Mouse (Mus musculus) cerebellum, postnatal 10 days (tissue): ENCODE results near the gene Kel.

Source experiments
- DNase-seq, 2 experiments: peaks; one replicate each; pipeline ENCODE4 v3.0.0; 2021; ENCODE audit warnings: mixed read lengths in 2 of 2

The Kel gene

DNA sequence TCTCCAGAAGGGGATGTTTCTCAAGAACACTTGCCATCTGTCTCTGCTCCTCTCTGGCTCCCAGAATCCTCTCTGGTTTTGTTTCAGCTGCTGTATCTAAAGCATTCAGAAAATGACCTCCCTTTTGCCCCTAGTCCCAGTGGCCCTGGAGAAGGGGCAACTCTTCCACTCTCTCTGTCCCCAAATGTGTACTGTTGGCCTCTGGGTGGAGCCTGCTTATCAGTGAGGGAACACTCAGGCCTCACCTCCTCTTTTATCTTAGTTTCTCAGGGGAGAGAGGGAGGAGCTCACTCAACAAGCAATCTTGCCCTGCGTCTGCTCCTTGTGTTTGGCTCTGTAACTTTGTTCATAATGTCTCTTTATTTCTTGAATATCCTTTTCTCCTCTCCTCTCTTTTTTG, at the start of gene Kel:
Kel (minus strand) TSS at position 217 of the 400 bp plus-strand sequence.
- DNase-seq, result no peak

DNA sequence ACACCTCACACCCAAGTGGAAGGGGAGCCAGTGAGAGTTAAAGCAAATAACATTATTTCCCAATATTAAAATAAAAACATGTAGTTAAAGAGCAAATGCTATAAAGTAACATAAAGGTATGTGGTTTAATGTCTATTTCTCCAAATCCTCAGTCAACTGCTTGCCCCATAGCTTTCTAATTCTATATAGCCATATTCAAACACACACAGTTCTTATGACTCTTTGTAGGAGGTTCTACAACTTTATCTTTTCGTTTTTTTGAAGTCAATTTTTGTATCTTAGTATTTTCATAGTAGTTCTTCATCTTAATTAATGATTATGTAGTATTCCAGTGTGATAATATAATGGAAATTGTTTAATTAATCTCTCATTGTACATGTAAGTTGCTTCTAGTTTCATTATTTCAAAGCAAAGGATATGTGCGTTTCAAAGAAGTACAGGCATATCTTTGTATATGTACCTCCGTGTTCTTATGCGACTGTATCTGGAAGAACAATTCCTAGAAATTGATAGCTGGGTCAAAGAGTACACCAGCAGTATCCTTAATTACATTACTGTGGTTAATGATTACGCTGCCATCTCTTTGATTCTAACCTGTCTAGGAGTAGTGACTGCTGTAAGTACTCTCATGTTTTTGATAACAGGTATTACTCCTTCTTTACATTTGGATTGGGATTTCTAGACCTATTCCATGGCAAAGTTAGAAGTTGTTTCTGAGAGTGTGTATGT, 40.7 kb upstream of the Kel start:
- no peak for DNase-seq

DNA sequence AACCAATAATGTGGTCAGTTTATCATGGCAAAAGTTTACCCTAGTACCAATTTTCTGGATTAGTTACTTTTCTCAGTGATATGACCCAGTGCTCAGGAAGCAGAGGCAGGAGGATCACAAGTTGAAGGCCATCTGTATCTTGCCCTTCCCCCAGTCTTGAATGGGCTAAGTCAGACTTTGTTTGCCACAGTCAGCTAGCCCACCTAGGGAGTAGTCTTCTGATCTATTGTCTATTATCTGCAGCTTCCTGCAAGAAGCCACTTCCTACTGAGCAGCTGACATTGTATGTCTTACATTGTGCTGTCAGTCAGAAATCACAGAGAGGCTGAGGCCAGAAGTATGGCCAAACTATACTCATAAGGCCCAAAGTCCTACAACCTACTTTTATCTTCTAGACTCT, 37.0 kb upstream of the Kel start:
- no peak for DNase-seq

DNA sequence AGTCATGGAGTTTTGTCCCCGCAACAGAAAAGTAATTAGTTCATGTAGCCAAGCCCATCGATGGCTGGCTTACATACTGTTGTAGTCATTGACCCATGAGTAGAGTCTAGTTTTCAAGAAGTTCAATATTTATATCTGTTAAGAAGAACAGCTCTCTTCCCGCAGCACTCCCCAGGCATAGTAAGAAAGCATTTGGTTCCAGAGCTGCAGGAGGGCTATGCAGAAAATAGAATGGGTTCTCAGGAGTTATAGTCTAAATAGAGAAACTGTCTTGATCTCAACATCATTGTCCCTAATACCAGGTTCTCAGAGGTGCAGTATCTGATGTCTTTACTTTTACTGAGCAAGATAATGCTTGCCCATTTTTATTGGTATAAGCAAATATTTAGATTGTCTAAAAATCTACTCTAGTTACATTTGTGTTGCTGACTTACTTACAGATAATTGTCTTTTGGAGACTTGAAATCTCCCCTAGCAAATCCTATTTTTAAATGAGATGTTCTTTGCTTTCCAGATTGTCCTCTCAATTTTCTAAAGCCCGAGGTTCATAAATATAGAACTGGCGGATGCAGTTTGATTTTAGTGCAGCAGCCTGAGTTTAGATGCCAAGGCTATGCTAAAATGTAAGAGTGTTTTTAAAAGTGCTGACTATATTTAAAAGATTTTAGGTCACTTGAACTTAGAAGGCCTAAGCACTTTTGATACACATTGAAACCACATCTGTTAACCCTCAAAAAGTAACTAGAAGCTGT, 30.8 kb upstream of the Kel start:
- DNase-seq, result no peak

DNA sequence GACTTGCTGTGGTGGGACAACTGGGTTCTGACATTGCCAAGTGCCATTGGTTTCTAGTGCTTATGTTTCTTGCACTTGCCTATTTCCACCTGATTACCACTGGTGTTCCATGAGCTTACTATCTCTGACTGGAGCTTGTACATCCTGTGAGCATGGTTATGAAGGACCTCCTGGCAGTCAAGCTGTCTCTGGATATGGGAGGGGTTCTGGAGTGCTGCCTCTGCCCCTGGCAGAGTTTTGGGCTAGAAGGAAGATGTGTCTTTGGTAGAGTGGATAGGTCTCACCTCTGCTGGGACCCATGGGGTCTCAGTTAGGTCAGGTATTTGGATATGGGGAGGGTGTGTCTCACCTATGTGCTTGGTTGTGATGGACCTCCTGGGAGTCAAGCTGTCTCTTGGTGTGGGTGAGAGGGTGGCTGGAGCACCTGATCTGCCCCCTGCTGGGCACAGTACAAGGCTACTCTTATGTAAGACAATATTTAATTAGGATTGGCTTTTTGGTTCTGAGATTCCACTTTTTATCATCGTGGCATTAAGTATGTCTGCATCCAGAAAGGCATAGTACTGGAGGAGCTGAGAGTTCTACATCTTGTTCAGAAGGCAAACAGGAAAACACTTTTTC, 24.0 kb upstream of the Kel start:
- peak in 1 of 2 experiments; percentile 2 for DNase-seq

DNA sequence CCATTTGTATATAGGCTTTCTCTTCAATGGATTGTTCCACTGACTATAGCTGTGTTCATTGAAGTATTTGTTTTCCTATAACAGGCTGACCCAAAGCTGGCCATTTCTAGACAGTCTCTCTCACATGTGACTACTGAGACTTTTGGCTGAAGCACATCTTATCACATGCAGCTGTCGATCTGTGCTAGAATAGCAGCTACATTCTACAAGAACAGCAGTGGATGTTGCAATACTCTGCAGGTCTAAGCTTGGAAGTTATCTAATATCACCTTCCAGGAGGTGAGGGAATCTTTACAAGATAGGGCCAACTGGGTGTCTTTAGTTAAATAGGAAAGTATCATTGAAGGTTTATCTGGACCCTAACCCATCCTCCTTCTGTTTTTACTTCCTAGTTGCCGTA, 17.3 kb upstream of the Kel start:
- DNase-seq, result no peak

DNA sequence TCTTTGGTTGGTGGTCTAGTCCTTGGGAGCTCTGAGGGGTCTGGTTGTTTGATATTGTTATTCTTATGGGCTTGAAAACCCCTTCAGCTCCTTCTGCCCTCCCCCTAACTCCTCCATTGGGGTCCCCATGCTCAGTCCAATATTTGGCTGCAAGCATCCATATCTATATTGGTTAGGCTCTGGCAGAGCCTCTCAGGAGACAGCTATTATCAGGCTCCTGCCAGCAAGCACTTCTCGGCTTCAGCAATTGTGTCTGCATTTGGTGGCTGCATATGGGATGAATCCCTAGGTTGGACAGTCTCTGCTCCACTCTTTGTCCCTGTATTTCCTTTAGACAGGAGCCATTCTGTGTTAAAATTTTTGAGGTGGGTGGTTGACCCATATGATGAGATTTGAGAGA, 6.1 kb upstream of the Kel start:
- DNase-seq, result no peak

DNA sequence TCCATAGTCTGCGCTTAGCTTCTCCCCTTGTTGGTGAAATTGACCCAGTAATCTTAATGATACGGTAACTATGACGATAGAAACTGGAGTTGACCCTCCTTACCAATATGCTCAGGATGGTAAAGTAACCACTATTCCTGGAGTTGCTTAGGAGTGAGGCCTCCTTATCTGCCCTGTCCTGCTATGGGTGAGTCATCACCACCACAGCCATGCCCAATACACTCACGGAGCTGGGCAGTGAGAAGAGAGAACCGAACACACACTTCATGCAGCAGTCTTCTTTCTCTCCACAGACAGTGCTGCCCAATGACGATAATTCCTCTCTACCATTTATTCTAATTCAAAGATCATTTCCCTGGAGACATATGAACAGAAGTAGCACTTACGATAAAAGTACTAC, 2.1 kb upstream of the Kel start:
- DNase-seq, result no peak

DNA sequence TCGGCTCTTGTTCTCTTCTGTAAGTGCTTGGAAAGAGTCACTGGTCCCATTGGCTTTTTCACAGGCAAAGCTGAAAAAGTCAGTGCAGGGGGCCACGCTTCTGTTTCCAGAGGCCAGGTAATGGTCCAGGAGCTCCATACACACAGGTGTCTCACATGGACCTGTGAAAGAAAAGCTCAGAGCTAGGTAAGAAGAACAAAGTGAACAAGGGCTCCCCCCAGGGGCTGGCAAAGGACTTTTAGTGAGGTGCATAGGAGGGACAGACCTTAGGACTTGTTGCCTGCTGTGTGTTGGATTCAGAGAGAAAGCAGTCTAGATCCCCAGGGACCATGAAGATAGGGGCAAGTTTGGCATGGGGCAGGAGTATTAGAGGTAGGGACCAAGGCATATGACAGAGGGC, 1.2 kb downstream of the Kel start:
- no peak for DNase-seq

DNA sequence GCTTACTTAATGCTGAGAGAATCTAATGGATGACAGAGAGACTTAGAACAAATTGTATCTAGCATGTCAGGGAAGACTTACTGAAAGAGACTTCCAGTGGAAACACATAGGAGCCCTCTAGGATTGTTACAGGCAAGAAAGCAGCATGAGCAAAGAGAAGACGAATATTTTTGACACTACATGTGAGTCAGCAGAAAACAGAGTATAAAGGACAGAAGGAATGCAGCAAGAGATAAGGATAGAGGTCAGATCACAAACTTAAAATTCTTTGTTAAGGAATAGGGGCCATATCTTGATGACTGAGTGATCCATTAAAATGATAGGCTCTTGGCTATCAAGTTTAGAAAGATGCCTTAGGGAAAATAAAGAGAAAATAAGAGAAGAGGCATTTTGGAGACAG, 2.9 kb downstream of the Kel start:
- DNase-seq, result no peak

DNA sequence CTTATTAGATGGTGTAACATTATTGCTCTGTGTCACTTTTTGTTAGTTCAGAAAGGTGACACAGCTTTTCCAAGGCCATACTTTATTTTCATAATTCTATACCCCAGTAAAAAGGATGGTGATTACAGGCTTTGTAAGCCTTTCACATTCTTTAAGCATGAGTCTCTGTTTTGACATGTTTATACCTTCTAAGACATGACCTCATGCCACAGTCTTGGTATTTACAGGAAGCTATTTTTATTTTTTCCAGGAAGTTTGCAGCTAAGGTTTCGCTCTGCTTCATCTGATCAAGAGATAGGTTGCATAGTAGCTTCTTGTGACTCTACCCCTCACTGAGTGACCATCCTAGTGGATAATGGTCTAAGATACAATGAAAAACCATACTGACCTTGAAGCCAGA, 9.7 kb downstream of the Kel start:
- DNase-seq, result no peak

DNA sequence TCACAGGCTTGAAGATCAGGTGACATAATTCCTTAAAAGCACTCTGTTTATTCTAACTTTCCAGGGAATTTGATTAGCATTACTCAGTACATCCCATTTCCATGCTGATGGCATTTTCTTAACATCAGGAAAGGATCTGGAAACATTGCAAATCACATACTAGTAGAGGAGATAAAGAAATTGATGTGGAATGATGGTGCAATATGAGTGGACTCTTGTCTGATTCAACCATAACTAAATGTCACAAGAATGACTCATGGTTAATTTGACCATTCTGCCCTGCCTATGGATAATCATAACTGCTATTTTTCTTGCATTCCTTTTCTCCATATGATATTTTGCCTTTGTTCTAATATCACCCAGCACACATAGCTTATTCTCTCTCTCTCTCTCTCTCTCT, 11.9 kb downstream of the Kel start:
- no peak for DNase-seq

DNA sequence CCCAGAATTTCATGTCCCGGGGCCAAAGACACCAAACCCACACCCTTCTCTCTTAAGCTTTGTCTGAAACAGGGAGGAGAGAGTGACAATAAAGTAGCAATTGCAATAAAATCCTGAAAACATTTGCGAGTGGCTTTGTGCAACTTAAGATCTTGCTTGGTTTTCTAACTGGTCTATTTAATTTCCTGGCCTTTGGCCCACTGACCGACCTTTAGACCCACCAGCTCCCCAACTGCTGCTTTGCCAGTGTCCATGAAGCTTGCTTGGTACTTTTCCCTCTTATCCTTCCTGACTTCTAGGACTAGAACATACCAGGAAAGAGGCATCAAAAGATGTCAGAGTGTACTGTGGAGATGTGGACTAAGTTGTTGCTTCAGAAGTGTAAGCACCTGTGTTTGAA, 18.5 kb downstream of the Kel start:
- no peak for DNase-seq

DNA sequence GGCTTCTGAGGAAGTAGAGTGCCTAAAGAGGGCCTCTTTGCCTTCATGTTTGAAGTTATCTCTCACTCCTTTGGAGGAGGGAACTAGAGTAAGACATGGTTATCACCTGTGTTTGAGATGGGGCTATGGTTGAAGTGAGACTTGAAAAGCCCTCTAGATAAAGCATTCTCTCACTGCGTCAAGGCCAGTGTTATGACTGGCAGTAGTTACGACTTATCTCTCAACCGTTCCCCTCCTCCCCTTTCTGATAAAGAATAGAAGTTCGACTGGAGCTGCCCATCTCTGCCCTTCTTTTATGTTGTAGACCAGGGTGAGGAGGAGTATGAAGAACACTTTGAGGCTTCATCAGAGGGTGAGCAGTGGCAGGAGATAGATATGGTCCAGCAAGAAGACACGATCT, 19.2 kb downstream of the Kel start:
- DNase-seq, result no peak

DNA sequence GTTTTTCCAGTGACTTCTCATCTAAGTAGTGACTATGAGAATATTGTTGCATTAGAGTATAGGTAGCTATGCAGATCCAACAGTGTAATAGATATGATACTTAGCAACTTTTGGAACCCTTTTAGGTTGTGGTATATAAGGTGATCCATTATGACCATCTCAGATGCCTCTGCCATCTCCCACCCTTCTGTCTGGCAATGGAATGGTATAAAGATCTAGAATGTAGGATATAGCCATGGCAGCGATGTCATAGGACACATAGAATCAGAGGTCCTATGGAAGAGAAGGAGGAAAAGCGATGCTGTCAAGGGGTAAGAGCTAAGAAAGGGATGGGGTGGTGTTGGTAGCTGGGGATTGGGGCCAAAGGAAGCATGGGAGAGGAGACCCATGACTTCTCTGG, 20.0 kb downstream of the Kel start, which contains the start of gene Llcfc1:
Llcfc1 (plus strand) TSS at position 301 of the 400 bp plus-strand sequence.
- no peak for DNase-seq

DNA sequence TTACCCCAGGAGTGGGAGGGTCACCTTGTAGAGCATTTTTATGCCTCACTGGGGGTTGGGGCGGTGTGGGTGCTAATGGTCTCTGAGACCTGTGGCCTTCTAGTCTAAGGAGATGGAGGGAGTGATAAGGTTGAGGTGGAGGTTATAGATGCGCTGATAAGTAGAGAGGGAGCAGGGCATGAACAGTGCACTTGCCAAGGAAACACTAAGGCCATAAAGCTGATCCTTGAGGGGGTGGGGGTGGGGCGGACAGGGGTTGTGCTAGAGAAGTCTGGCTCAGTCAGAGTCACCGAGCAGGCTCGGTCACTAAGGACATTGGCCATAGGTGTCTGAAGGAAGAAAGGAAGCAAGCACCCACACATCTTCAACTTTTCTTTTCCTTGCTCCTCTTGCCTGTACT, 22.5 kb downstream of the Kel start:
- no peak for DNase-seq

DNA sequence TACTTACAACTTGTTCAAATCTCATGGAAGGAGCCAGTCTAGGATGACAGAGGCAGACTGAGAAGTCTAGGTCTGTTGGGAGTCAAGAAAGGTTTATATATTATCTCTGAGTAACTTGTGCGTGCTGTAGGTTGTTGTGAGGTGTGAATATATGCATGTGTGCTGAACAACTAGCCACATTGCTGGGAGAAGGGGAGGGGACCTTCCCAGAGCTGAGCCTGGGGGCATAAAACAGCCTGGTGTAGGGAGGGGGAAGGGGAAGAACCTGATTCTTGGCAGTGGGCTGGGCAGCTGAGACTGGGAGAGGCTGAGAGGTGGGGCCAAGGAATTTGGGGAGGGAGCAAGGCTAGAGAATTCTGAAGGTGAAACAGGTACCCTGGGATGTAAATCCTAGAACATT, 23.5 kb downstream of the Kel start, which contains the start of gene Trpv5:
Trpv5 (minus strand) TSS at position 101 of the 400 bp plus-strand sequence.
- no peak for DNase-seq

DNA sequence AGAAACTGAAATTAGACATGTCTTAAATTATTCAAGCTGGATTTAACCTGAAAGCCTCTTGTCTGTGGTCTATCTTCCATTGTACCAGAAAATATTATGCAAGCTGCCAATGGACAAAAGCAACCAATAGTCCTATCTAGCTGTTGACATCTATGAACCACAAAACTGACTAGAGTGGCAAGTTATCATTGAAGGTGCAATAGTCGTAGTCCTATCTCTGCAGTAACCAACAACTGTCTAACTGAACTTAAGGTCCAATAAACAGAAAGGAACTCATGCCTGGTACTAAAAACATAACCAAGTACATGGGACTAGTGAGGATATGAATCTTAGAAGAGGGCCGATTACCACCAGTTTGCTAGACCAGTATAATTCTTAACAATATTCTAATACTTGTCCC, 27.6 kb downstream of the Kel start:
- DNase-seq, result no peak

DNA sequence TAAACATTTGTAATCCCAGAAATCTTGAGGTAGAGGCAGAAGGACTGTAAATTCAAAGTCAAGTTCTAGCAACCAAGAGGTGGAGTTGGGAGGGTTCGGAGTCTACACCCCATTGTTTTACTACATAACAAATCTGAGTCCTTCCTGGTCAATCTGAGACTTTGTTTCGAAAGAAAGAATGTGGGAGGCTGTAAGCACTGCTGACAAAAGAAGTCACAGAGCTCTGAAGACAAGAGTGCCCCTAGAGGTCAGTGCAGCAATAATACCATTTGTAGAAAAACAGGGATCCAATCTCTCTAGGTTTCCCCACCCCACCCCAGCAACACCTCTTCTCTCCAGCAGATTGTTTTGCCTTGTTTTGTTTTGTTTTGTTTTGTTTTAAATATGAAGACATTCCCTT, 41.8 kb downstream of the Kel start:
- DNase-seq, result peak; percentile 12 to 21

DNA sequence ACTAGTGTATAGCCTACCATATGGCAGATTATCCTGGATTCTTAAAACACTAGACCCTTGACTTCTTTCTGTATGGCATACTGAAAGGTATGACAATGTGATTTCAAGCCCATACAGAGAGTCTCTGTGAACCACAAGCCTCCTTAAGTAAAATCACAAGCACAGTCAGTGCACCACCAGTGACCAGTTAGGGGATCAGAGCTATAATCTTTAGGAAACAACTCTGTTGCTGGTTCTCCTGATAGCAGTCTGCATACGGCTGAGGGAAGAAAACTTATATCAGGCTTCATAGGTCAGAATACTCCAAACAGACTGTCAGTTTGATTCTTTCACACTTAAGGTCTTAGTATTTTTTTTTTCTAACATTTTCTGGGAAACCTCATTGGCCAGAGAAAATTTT, 45.7 kb downstream of the Kel start:
- DNase-seq, result no peak

DNA sequence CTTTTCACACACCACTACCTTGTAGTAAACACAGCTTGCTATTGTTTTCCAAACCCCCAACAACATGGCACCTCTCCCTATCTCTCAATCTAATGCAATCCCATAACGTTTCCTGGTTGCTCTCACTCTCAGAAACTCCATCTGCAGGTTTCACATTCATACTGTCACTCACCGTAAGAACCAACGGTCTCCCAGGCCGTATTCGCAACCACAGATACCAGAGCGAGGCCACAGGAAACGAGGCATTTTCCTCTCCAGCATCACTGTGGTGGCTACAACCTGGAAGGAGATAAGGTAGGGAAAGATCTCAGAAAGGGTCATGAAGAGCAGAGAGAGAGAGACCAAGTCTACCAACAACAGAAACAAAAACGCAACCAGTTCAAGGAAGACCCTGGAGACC, 49.5 kb downstream of the Kel start:
- DNase-seq, result no peak

DNA sequence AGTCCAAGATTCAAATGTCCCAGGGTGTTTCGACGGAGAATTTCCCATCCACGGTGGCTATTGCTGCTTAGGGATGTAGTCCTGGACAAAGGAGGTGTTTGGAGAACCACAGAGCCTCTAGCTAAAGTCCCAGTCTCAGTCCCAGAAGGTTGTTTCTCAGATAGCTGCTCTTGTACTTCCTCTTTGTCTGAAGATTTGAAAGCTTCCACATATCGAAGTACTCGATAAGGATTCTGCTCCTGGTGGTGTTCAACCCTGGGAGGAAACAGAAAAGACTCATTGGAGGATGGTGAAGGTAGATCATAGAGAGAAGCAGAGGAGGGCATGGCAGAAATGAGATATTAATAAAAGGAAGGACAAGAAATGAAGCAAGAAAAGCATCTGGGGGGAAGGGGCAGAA, 51.0 kb downstream of the Kel start:
- DNase-seq, result no peak

DNA sequence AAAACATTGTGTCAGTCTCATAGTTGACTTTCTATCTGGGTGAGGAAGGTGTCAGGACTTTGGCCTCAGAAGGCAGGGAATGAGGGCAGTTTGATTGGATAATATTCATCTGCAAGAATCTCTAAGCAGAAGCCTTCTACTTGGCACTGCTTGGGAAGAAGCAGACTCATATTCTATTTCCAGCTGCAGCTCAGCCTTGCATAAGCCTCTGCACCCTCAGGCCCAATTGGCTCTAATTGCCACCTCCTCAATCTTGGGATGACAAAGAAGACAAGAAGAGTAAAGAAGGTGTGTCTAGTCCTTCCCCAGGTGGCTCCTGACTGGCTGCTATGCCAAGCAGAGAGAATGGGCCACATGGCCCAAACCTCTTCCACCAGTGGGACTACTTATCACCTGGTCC, 57.5 kb downstream of the Kel start:
- no peak for DNase-seq

DNA sequence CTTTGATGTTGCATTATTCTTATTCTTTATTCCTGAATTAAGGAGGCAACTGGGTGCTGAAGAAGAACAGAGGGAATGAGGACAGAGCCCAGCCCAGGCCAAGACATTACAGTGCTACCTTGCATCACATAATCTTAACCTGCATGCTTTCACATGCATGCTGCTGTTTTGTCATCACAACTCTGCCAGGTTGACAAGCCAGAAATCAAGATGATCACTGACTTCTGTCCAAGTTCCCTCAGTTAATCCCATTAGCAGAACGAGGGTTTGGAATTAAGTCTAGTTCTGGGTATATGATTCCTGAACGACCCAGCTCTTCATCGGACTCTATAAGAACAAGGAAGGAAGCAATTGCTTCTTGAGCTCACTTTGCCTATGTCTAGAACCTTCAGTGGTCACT, 57.9 kb downstream of the Kel start:
- DNase-seq, result no peak
